Mouse (Mus musculus) G1E (cell line): ENCODE results near the gene Nt5c.

Experiments used
- CTCF ChIP-seq: IDR thresholded peaks from 2 replicates; pipeline ENCODE4 v1.5.1; 2012; ENCODE audit warnings: low read depth, low read length, inconsistent platforms, mixed read lengths
- POLR2AphosphoS5 ChIP-seq: IDR thresholded peaks from 2 replicates; pipeline ENCODE4 v1.6.1; 2012; ENCODE audit warnings: low read depth, low read length, inconsistent platforms; ENCODE audit not compliant: insufficient replicate concordance
- TAL1 ChIP-seq: conservative IDR thresholded peaks from 2 replicates; pipeline ENCODE4 v1.6.1; 2012; ENCODE audit warnings: low read depth, low read length, inconsistent platforms, mixed read lengths

DNA sequence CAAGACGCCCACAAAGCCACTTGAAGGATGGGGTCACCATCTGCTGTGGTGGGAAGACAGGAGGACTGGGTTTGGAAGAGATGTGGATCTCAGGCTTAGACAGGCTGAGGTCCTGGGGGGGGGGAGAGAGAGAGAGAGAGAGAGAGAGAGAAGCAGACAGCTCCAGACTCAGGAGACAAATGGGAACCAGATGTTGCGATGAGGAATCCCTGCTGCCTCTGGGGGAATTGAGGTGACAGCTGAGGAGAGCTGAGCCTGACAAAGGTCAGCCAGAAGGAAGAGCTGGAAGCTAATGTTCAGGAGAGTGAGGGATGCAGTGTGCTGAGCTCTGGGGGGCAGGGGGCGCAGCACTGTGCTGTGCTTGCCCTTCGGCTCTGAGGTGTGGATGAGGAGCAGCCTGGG is 24.4 kb downstream of the Nt5c start:
- TF ChIP-seq POLR2AphosphoS5 (no peak), CTCF (no peak), TAL1 (no peak)
